ENCODE assay signal across 28 mouse cellular contexts in the genomic region with DNA sequence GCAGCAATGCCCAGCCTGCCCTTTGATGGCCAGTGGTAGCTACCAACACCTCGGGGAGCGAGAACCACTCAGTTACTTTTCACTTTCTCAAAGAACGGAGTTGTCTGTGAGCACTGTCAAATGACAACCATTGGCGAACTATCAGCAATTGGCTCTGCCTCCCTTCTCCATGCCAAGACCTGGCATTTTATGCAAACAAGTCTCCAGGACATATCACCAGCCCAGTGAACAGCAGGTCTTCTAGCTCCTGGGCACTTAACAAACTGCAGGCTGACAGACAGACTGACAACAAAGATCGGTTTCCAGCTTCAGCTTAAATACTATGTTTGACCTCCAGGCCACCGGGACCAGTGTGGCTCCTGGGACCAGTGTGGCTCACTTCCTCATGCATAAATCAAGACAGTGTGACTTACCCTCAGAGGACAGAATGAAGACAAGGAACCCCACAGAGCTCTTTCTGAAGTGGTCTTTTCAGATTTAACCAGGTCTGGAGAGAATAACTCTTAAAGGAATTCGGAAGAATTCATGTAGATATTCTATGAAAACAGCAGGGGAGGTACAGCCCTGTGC. TPM values are rescaled to one million over a fixed set of nuclear protein-coding genes. Genes with fewer than 3 reads are reported as not detected.
A peak's percentile ranks its signal among the peaks of the same experiment; 100 is the strongest.
DNase-seq lines count a peak whose midpoint lies in the region; TF ChIP-seq lines count a peak whose summit lies in the region.
"Had no signal": no experiment of that assay in that cellular context is flagged by ENCODE, and none has a peak within 500 bp of the region (broad histone marks: within the 10 kb centered on the region; RNA-seq: fewer than 3 reads in every experiment).

No protein-coding gene starts in this region.

- no peaks in the 10 kb centered on the region for H3K36me3 ChIP-seq in kidney, adult 2 months (ENCODE audit: control insufficient read depth, insufficient read depth, low read length)
- no peaks in the 10 kb centered on the region for H3K36me3 ChIP-seq in myocyte (ENCODE audit: control insufficient read depth, insufficient read depth)
- H3K36me3 ChIP-seq: embryonic facial prominence, embryonic 12.5 days; hindbrain, embryonic 15.5 days; neural tube, embryonic 12.5 days; stomach, embryonic 15.5 days had no signal

- peaks cover 45% of the 10 kb centered on the region for H3K4me1 ChIP-seq in kidney, adult 2 months (ENCODE audit: control insufficient read depth, insufficient read depth, low read length)

- DNase-seq in heart, adult 11 months, result peak; percentile 92
- no peak for DNase-seq in heart, postnatal 14 days
- DNase-seq in kidney, adult 2 months, result peak; percentile 59
- no peak for DNase-seq in kidney, postnatal 4 days
- peak; percentile 19 for DNase-seq in R1 (ENCODE audit: low read depth, low spot score)
- DNase-seq in ovary, adult 18-20 months (ENCODE audit: low spot score), result no peak
- DNase-seq in urinary bladder, postnatal 10 days (ENCODE audit: low spot score), result no peak
- DNase-seq: adrenal gland, adult 8-10 months; cerebellum, adult 9-10 months; cerebellum, postnatal 36 days; embryo, embryonic 11 days; gastrocnemius, postnatal 25 days; heart, postnatal 36 days; kidney, adult 18-20 months; kidney, postnatal 36 days; left cerebral cortex, postnatal 4 days; lung, adult 2 months; lung, postnatal 10 days; midbrain, embryonic 14.5 days; thymus, postnatal 14 days had no signal

- WGBS in kidney, adult 2 months, result 43% methylated on average over 7 of the region's 7 CpGs

- H3ac ChIP-seq in myocyte (ENCODE audit: control insufficient read depth, insufficient read length), result no peak overlapping the region

- H3K4me2 ChIP-seq in myocyte (ENCODE audit: low read depth), result peak overlapping the region; percentile 89
- H3K4me2 ChIP-seq: embryonic facial prominence, embryonic 12.5 days; heart, embryonic 11.5 days; hindbrain, embryonic 15.5 days; neural tube, embryonic 12.5 days; stomach, embryonic 15.5 days had no signal

- no peak overlapping the region for H3K27ac ChIP-seq in kidney, adult 2 months (ENCODE audit: insufficient read depth, low read depth, low read length)
- H3K27ac ChIP-seq: embryonic facial prominence, embryonic 12.5 days; hindbrain, embryonic 15.5 days; liver, embryonic 14.5 days; macrophage; neural tube, embryonic 12.5 days; stomach, embryonic 15.5 days had no signal

- no peaks in the 10 kb centered on the region for H3K27me3 ChIP-seq in kidney, adult 2 months (replicated peaks; ENCODE audit: control insufficient read depth, insufficient read depth, low read length)
- peaks cover 39% of the 10 kb centered on the region for H3K27me3 ChIP-seq in myocyte (ENCODE audit: control insufficient read depth, insufficient read depth, insufficient read length)
- H3K27me3 ChIP-seq: embryonic facial prominence, embryonic 12.5 days; neural tube, embryonic 12.5 days; stomach, embryonic 15.5 days had no signal

- TF ChIP-seq POLR2A in kidney, adult 2 months (IDR thresholded peaks at IDR 0.05; ENCODE audit: low read depth, low read length), result no peak
- TF ChIP-seq POLR2A in myocyte (IDR thresholded peaks at IDR 0.05; ENCODE audit: insufficient read length, low read depth), result no peak

- H3K79me2 ChIP-seq in myocyte (ENCODE audit: control insufficient read depth, insufficient read depth), result no peaks in the 10 kb centered on the region

- no peak for TF ChIP-seq CTCF in kidney, adult 2 months (conservative IDR thresholded peaks at IDR 0.05; ENCODE audit: insufficient read depth, insufficient read length, low read depth, low read length)

- intact Hi-C loops in heart, postnatal 14 days (cut with DNase I), result no loop called here

- no peak overlapping the region for H3K4me3 ChIP-seq in kidney, adult 2 months (ENCODE audit: insufficient read depth, low read depth, low read length)
- no peak overlapping the region for H3K4me3 ChIP-seq in myocyte
- H3K4me3 ChIP-seq: embryonic facial prominence, embryonic 12.5 days; hindbrain, embryonic 15.5 days; neural tube, embryonic 12.5 days; stomach, embryonic 15.5 days had no signal

TF ChIP-seq in myocyte, 11 proteins besides CTCF, POLR2A, EP300 and RAD21:
- TF ChIP-seq TCF3 (IDR thresholded peaks at IDR 0.05; ENCODE audit: insufficient read length, low read depth), result no peak
- no peak for TF ChIP-seq CEBPB (IDR thresholded peaks at IDR 0.05; ENCODE audit: insufficient read depth, poor library complexity, severe bottlenecking)
- TF ChIP-seq TCF12 (IDR thresholded peaks at IDR 0.05; ENCODE audit: insufficient read depth, poor library complexity, severe bottlenecking), result no peak
- no peak for TF ChIP-seq SRF (IDR thresholded peaks at IDR 0.05; ENCODE audit: control insufficient read depth, insufficient read length, low read depth)
- no peak for TF ChIP-seq REST (IDR thresholded peaks at IDR 0.05; ENCODE audit: insufficient read depth, insufficient read length)
- no peak for TF ChIP-seq MAX (IDR thresholded peaks at IDR 0.05; ENCODE audit: low read depth)

RNA-seq across cellular contexts. Expression of a gene that starts 7.7 kb away (rescaled TPM):
- total RNA-seq in heart, postnatal 14 days (2021), result 100 to 1,000 TPM; 741 to 790 TPM
- 157 and 179 TPM in 2 replicates for polyA plus RNA-seq in kidney, adult 2 months (2012; rRNA removed)
- polyA plus RNA-seq in myocyte (2012; fragmentation: generic; extraction: Trizol), result 79.8 TPM

Comparison
In these comparisons a context has a peak if more than half of its experiments do, and no peak if none do; other contexts are left out.
1. DNase-seq: peak in heart, adult 11 months (single experiment), kidney, adult 2 months (single experiment) and R1 (single experiment); none in heart, postnatal 14 days (0 of 2), kidney, postnatal 4 days (0 of 2), ovary, adult 18-20 months (single experiment) and urinary bladder, postnatal 10 days (single experiment).